Mouse (Mus musculus) heart, adult 2 months (tissue): ENCODE data around the gene Ggact. TPM values are rescaled to one million over a fixed set of nuclear protein-coding genes. Genes with fewer than 3 reads are reported as not detected.

Experiments
- DNase-seq, 2 experiments: peaks; one replicate each; pipeline ENCODE4 v3.0.0; 2021
- H3K27ac ChIP-seq: fragments of 200-600 bp; 2 replicates; pipeline ENCODE4 v1.8.1; 2022
- H3K27me3 ChIP-seq: fragments of 200-500 bp; 2 replicates; pipeline ENCODE4 v1.6.1; 2012; ENCODE audit warnings: mild to moderate bottlenecking, low read length, inconsistent platforms, mixed read lengths; ENCODE audit not compliant: control insufficient read depth, insufficient read depth
- H3K36me3 ChIP-seq: fragments of 200-500 bp; 2 replicates; pipeline ENCODE4 v1.6.1; 2012; ENCODE audit warnings: low read length, inconsistent platforms; ENCODE audit not compliant: control insufficient read depth, insufficient read depth
- H3K4me1 ChIP-seq: fragments of 200-500 bp; 2 replicates; pipeline ENCODE4 v1.6.1; 2011; ENCODE audit warnings: low read length; ENCODE audit not compliant: control insufficient read depth, insufficient read depth
- H3K4me3 ChIP-seq: fragments of 200-600 bp; 2 replicates; pipeline ENCODE4 v1.8.1; 2022
- H3K79me2 ChIP-seq: fragments of 200-500 bp; replicated peaks from 2 replicates; pipeline ENCODE4 v1.6.1; 2012; ENCODE audit warnings: mild to moderate bottlenecking, inconsistent platforms, low read length, moderate library complexity, mixed read lengths; ENCODE audit not compliant: control insufficient read depth, insufficient read depth
- H3K9ac ChIP-seq: fragments of 200-500 bp; 2 replicates; pipeline ENCODE4 v1.6.1; 2012; ENCODE audit warnings: low read depth, mild to moderate bottlenecking, control low read depth, inconsistent platforms, low read length, mixed read lengths
- CTCF ChIP-seq: fragments of 200-600 bp; IDR thresholded peaks from 2 replicates; pipeline ENCODE4 v1.8.1; 2022; ENCODE audit warnings: antibody characterized with exemption, mild to moderate bottlenecking, moderate library complexity
- EP300 ChIP-seq: fragments of 200-500 bp; IDR thresholded peaks from 2 replicates; pipeline ENCODE4 v1.6.1; 2011; ENCODE audit warnings: low read depth, low read length, control low read depth; ENCODE audit not compliant: insufficient read depth
- POLR2A ChIP-seq: fragments of 200-500 bp; IDR thresholded peaks from 2 replicates; pipeline ENCODE4 v1.6.1; 2011; ENCODE audit warnings: mild to moderate bottlenecking, low read depth, low read length, control low read depth; ENCODE audit not compliant: insufficient read depth
- WGBS: fragments of 180-500 bp; shearing (Covaris S2); methylation state at CpG from one replicate; pipeline ENCODE4 v1.1.7; 2018; 5-methylcytosine and 5-hydroxymethylcytosine counted together
- intact Hi-C: fragments of 180-260 bp; cut with DNase I; formaldehyde crosslinking; loops from one replicate; pipeline ENCODE4 v1.15.1; 2025
- polyA plus RNA-seq: library from polyadenylated mRNA; depleted of rRNA; stranded (reverse); fragments of >200 nt; gene quantifications from 2 replicates; pipeline ENCODE4 v1.2.3, GENCODE M21; 2012; rRNA removed
- total RNA-seq, 2 experiments: library from RNA; stranded (reverse); gene quantifications; 2 replicates each; pipeline ENCODE4 v1.2.3; 2021

Gene Ggact
- total and polyA plus RNA-seq, 3 experiments = 22.5 to 27.1 (median 25.6) TPM

DNA sequence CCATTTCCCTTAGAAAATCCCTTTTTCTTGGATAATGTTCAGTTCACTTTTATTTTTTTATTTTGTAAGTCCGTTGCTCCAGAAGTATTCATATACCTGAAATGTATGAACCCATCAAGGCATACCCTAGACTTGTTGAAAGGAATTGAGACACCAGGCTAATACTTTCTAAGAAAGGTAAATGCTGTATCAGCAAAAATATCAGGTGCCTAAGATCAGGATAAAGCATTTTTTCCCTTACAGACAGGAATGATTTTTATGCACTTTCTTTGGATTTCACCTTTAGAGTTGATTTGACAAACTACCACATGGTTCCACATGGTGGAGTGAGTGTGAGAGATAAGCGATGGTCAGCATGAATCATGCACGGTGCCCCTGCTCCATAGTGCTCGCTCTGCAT lies 120.2 kb downstream of the Ggact start:
- no peaks in the 10 kb centered on the region for H3K36me3 ChIP-seq
- DNase-seq = no peak
- TF ChIP-seq CTCF (no peak), EP300 (no peak), POLR2A (no peak)
- WGBS = 86% methylated on average over 4 of the region's 4 CpGs
- no peaks in the 10 kb centered on the region for H3K27me3 ChIP-seq
- H3K9ac ChIP-seq = no peak overlapping the region
- no peak overlapping the region for H3K27ac ChIP-seq
- intact Hi-C loops = no loop called here
- H3K79me2 ChIP-seq = no peaks in the 10 kb centered on the region
- no peaks in the 10 kb centered on the region for H3K4me1 ChIP-seq
- no peak overlapping the region for H3K4me3 ChIP-seq

DNA sequence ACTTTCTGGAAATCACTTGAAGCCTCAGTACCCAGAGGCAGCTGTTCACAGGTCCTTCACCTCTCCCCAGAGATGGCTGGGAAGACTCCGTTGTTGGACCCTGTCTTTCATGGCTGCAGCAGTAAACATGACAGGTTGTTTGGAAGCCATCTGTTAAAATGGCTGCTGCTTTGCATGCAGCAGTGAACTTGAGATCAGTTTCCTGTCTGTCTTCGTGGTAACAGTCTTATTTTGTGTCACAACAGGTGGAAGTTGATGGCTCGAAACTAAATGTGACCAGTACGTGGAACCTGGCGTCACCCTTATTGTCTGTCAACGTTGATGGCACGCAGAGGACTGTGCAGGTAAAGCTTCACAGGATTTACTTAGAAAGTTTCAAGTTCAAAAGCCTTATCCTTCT lies 123.4 kb downstream of the Ggact start:
- no peaks in the 10 kb centered on the region for H3K27me3 ChIP-seq
- no peak for DNase-seq
- H3K9ac ChIP-seq = no peak overlapping the region
- no peaks in the 10 kb centered on the region for H3K79me2 ChIP-seq
- no peak overlapping the region for H3K27ac ChIP-seq
- intact Hi-C loops = no loop called here
- H3K36me3 ChIP-seq = no peaks in the 10 kb centered on the region
- no peaks in the 10 kb centered on the region for H3K4me1 ChIP-seq
- TF ChIP-seq EP300 (no peak), CTCF (no peak), POLR2A (no peak)
- WGBS = 84% methylated on average over 7 of the region's 7 CpGs
- no peak overlapping the region for H3K4me3 ChIP-seq

DNA sequence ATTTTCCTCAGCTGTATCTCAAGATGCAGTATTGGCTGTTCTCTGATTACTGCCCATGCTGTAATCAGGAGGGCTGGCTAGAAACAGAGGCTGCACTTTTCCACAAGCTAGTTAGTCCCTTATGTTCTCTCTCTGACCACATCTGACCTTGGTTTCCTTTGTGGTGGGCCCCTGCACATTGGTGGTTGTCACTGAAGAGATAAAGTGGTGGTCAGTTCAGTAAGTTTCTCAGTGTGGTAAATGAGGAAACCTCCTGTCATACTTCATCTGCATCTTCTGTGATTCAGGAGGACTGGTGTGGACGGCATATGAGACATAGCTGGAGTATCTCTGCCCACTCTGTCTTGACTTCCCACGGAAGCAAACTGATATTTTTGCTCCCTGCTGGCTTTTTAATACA lies 125.4 kb downstream of the Ggact start:
- TF ChIP-seq EP300 = no peak
- Histone ChIP-seq H3K9ac (no peak overlapping the region), H3K79me2 (no peaks in the 10 kb centered on the region), H3K36me3 (no peaks in the 10 kb centered on the region), H3K27ac (no peak overlapping the region), H3K27me3 (no peaks in the 10 kb centered on the region), H3K4me3 (no peak overlapping the region), H3K4me1 (no peaks in the 10 kb centered on the region)
- intact Hi-C loops = no loop called here
- DNase-seq = no peak
- WGBS = 41% methylated on average over 2 of the region's 2 CpGs

DNA sequence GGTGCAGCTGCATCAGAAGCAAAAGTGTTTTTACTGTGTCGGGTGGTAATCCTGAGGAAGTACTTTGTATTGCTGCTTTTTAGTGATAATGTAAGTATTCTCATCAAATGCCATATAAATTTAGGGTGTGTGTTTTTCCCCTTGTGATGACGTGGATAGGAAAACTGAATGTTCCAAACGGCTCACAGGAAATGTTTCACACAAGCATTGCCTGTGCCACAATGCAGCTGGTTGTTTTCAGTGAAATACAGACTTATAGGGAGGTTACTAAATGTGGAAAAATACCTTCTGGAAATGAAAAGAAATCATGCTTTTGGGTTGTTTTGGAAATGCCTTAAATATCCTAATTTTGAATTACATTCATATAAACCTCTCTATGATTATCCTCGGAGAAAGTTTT lies 128.9 kb downstream of the Ggact start:
- TF ChIP-seq CTCF = no peak
- no peak for TF ChIP-seq EP300
- TF ChIP-seq POLR2A = no peak
- Histone ChIP-seq H3K4me1 (no peaks in the 10 kb centered on the region), H3K27ac (no peak overlapping the region), H3K9ac (no peak overlapping the region), H3K27me3 (no peaks in the 10 kb centered on the region), H3K4me3 (no peak overlapping the region), H3K36me3 (no peaks in the 10 kb centered on the region), H3K79me2 (no peaks in the 10 kb centered on the region)
- intact Hi-C loops = no loop called here
- WGBS = 49% methylated on average over 4 of the region's 4 CpGs
- no peak for DNase-seq

DNA sequence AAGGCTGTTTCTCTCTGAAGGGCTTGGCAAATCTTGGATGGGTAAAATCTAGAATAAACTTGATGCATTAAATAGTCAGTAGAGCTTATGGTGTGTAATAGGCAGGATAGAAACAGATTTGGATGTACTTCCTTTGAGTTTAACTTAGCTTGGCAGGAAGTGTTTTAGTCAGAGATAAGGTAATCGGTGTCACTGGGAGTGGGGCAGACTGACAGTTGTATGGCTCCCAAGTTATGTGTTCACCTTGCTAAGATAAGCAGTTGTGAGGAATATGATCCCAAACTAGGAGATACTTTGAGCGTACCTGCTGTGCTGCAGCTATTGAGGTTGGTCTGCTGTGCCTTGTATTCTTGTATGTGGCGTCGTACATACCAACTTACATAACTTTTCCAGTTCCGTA lies 147.1 kb downstream of the Ggact start:
- H3K36me3 ChIP-seq = peaks cover 3% of the 10 kb centered on the region; the same call in 1 of the 2 replicates
- H3K4me3 ChIP-seq = no peak overlapping the region
- H3K79me2 ChIP-seq = no peaks in the 10 kb centered on the region
- intact Hi-C loops = no loop called here
- H3K4me1 ChIP-seq = no peaks in the 10 kb centered on the region; the same call in 1 of the 2 replicates
- no peak for TF ChIP-seq POLR2A
- no peak for TF ChIP-seq CTCF
- no peak for TF ChIP-seq EP300
- H3K27ac ChIP-seq = no peak overlapping the region
- no peak overlapping the region for H3K9ac ChIP-seq
- 69% methylated on average over 5 of the region's 5 CpGs for WGBS
- no peak for DNase-seq
- H3K27me3 ChIP-seq = no peaks in the 10 kb centered on the region

Other genes starting within 250 kb of the Ggact start
- 10 to 100 TPM in 1 of 2 experiments, 1 to 10 TPM in 1; 7.3 to 10.2 TPM for gene Tmtc4, start 70.3 kb upstream of the Ggact start, total RNA-seq
- 5.7 and 11.5 TPM in 2 replicates for gene Tmtc4, start 70.3 kb upstream of the Ggact start, polyA plus RNA-seq